Mouse (Mus musculus): ENCODE data around the gene Slc6a11. TPM values are rescaled to one million over a fixed set of nuclear protein-coding genes. Genes with fewer than 3 reads are reported as not detected.

The Slc6a11 gene
- polyA plus RNA-seq, 1 experiment from 2014 or later = 19.9 TPM

DNA sequence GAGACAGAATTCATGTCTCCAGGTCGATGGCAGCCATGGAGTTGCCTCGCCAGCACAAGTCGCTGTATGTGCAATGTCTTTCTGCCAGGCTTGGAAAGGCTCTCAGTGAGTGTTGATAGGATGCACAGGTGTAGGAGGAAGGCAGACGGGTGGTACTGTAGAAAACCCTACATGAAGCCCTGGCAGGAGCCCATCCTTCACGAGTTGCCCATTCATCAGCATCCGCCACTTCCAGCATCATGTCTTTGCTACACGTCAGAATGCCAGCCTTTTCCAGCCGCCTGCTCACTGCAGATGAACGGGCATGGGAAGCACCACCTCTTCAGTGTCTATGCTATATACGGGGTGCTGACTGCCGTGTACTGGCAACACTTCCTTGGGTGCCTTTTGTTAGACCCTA lies 11.4 kb downstream of the Slc6a11 start:
- no peak for ATAC-seq (ENCODE audit: low FRiP score)
- Histone ChIP-seq H3K36me3 (peaks cover 4% of the 10 kb centered on the region; the same call in 1 of the 2 replicates), H3K27me3 (0 out of 2 replicates have a peak, but pooled peaks cover 9% of the 10 kb centered on the region), H3K27ac (no peak overlapping the region), H3K4me1 (replicated peaks) (peaks cover 8% of the 10 kb centered on the region), H3K4me3 (no peak overlapping the region), H3K9ac (no peak overlapping the region), H3K9me3 (no peaks in the 10 kb centered on the region), H3K4me2 (no peak overlapping the region)
- 91% methylated on average over 11 of the region's 11 CpGs for WGBS

DNA sequence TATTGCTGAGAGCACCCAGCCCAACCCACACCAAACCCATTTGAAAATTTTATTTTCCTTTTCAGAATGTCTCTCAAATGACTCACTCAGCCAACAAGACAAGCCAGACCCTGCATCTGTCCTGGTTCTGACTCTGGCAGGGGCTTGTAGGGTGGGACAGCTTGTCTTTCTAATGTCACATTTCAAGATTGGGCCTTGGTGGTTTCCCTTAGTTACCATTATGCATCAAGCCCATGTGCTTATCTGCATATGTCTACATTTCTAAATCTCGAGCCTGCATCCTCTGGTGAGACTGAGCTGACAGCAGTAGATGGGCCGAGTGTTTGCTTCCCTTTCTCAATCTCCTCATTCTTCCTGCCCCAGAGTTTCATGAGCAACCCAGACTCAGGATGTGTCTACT lies 12.5 kb downstream of the Slc6a11 start:
- 0 out of 2 replicates have a peak, but pooled peaks cover 9% of the 10 kb centered on the region for H3K27me3 ChIP-seq
- peaks cover 8% of the 10 kb centered on the region for H3K4me1 ChIP-seq (replicated peaks)
- H3K9ac ChIP-seq = no peak overlapping the region
- H3K27ac ChIP-seq = no peak overlapping the region; the same call in 1 of the 2 replicates
- H3K36me3 ChIP-seq = peaks cover 4% of the 10 kb centered on the region; the same call in 1 of the 2 replicates
- no peak overlapping the region for H3K4me2 ChIP-seq
- 35% methylated on average over 2 of the region's 2 CpGs for WGBS
- no peak for ATAC-seq (ENCODE audit: low FRiP score)
- no peaks in the 10 kb centered on the region for H3K9me3 ChIP-seq
- no peak overlapping the region for H3K4me3 ChIP-seq

DNA sequence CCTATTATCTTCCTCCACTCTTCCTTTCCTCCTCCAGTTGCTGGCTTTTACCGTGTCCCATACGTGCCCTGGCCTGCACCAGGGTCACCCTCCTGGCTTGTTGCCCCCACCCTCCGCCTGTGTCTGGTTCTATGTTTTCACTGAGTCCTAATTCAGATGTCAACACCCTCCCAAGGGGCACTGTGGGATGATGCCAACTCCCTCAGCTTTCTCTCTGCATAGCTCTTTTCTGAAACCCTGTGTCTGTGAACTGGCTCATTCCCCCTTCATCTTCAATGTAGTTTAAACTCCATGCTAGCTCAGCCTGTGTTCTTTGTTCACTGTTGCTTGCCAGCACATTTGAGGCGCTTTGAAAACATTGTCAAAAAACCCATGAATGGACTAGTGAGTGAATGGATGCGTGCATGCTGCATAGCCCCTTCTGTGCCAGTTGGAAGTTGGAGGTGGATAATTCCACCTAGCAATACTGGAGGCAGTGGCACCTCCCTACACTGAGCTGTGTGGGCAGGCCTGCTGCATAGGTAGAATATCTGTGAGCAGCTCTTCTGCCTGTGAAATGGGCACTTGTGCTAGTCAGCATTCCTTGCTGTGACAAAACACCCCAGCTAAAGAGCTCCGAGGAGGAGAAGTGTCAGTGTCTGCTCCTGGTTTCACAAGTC lies 13.5 kb downstream of the Slc6a11 start:
- Histone ChIP-seq H3K4me1 (replicated peaks) (peaks cover 8% of the 10 kb centered on the region), H3K4me3 (no peak overlapping the region), H3K4me2 (no peak overlapping the region), H3K9ac (no peak overlapping the region), H3K9me3 (no peaks in the 10 kb centered on the region), H3K27me3 (0 out of 2 replicates have a peak, but pooled peaks cover 9% of the 10 kb centered on the region), H3K36me3 (peaks cover 4% of the 10 kb centered on the region; the same call in 1 of the 2 replicates), H3K27ac (0 out of 2 replicates have a peak overlapping the region, but pooled peaks have one; percentile 35)
- ATAC-seq (ENCODE audit: low FRiP score) = no peak
- WGBS = 63% methylated on average over 6 of the region's 6 CpGs

DNA sequence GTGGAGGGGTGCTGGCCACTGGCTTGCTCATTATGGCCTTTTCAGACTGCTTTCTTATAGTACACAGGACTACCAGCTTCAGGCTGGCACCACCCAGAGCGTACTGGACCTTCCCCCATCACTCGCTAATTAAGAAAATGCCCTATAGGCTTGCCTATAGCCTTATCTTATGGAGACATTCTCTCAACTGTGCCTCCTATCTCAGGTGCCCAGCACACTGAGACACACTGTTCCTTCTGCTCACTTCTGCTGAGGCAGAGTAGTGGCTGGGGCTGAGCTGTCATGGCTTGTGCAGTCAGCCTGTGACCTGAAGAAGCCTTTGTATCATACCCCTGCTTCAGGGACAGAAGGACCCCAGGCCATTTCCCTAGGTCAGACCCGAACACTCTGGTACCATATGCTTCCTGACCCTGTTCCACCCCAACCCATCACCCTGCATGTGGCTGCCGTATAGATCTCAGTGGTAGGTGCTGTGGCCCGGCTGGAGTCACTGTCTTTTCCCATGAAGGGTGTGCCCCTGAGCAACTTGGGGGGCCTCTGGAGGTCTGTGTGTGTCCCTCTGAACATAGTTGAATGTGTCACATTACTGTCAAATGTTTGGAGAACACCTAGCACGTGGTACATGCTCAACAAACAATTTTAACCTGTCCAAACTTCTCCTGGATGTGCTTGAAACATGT lies 14.7 kb downstream of the Slc6a11 start:
- no peak overlapping the region for H3K4me3 ChIP-seq
- 78% methylated on average over 6 of the region's 6 CpGs for WGBS
- H3K9me3 ChIP-seq = no peaks in the 10 kb centered on the region
- H3K27ac ChIP-seq = no peak overlapping the region
- no peak overlapping the region for H3K4me2 ChIP-seq
- no peak overlapping the region for H3K9ac ChIP-seq
- H3K4me1 ChIP-seq (replicated peaks) = peaks cover 13% of the 10 kb centered on the region
- ATAC-seq (ENCODE audit: low FRiP score) = no peak
- H3K36me3 ChIP-seq = peaks cover 2% of the 10 kb centered on the region; the same call in 1 of the 2 replicates
- H3K27me3 ChIP-seq = 0 out of 2 replicates have a peak, but pooled peaks cover 9% of the 10 kb centered on the region

DNA sequence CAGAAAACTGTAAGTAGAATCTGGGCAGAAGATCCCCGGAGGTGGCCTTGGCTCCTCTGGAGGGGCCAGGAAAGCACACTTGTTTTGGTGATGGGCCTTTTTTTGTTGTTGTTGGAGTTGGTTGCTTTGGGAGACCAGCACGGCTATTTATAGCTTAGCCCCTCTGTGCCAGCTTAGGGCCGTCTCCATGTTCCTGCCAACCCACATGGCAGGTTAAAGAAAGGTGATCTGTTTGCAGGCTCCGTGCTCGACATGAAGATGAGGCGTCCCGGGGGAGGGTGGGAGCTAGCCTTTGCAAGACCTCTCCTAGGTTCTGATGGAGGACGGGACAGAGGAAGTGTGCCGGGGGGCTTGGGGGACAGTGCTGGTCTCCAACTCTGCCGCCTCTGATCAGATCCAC lies 24.7 kb downstream of the Slc6a11 start:
- Histone ChIP-seq H3K27ac (no peak overlapping the region), H3K27me3 (peaks cover 13% of the 10 kb centered on the region; the same call in 1 of the 2 replicates), H3K9me3 (no peaks in the 10 kb centered on the region), H3K4me3 (no peak overlapping the region), H3K4me2 (no peak overlapping the region), H3K9ac (no peak overlapping the region), H3K36me3 (no peaks in the 10 kb centered on the region), H3K4me1 (replicated peaks) (peaks cover 4% of the 10 kb centered on the region; the same call in 1 of the 2 replicates)
- ATAC-seq (ENCODE audit: low FRiP score) = no peak
- WGBS = 87% methylated on average over 10 of the region's 10 CpGs

DNA sequence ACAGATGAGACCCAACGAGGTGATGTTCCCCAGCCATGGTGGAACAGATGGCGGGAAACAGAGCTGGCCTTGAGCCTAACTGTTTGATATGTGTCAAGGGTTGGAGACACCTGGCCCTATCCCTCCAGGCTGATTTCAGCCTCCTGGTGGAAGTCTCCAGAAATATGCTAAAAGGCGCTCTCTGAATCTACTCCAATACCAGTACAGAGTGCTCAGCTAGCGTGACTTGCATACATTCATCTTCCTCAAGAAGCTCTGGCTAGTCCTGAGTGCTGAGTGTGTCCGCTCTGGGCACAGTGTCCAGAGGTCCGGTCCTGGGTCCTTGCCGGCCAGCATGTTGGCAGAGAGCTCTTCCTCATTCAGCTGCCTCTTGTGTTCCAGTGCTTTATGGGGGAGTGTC lies 27.8 kb downstream of the Slc6a11 start:
- H3K9me3 ChIP-seq = no peaks in the 10 kb centered on the region
- H3K27me3 ChIP-seq = peaks cover 11% of the 10 kb centered on the region; the same call in 1 of the 2 replicates
- no peak overlapping the region for H3K9ac ChIP-seq
- H3K4me1 ChIP-seq (replicated peaks) = 0 out of 2 replicates have a peak, but pooled peaks cover 3% of the 10 kb centered on the region
- ATAC-seq (ENCODE audit: low FRiP score) = no peak
- H3K4me3 ChIP-seq = no peak overlapping the region
- H3K36me3 ChIP-seq = no peaks in the 10 kb centered on the region
- H3K27ac ChIP-seq = no peak overlapping the region; the same call in 1 of the 2 replicates
- WGBS = 81% methylated on average over 7 of the region's 7 CpGs
- no peak overlapping the region for H3K4me2 ChIP-seq

DNA sequence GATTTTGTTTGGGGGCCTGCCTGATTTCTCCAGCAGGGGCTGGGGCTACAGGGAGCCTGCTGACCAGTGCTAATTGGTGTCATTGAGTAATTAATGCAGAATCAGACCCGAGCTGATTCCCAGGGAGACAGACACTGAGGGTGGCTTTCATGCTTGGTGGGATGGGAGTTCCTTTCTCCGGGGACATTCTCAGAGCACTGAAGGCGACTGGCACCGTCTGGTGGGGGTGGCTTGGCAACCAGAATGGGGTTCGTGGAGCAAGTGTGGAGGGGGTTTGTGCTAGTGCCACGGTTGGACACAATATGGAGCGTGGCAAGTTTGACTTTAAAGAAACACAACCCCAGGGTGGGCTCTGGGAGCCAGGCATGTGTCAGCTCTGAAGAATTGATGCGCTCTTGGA lies 29.7 kb downstream of the Slc6a11 start:
- no peak for ATAC-seq (ENCODE audit: low FRiP score)
- no peak overlapping the region for H3K27ac ChIP-seq
- peaks cover 17% of the 10 kb centered on the region; the same call in 1 of the 2 replicates for H3K27me3 ChIP-seq
- no peak overlapping the region for H3K4me2 ChIP-seq
- H3K4me3 ChIP-seq = no peak overlapping the region
- WGBS = 67% methylated on average over 8 of the region's 8 CpGs
- no peaks in the 10 kb centered on the region for H3K36me3 ChIP-seq
- H3K9me3 ChIP-seq = no peaks in the 10 kb centered on the region
- H3K4me1 ChIP-seq (replicated peaks) = 0 out of 2 replicates have a peak, but pooled peaks cover 3% of the 10 kb centered on the region
- no peak overlapping the region for H3K9ac ChIP-seq

DNA sequence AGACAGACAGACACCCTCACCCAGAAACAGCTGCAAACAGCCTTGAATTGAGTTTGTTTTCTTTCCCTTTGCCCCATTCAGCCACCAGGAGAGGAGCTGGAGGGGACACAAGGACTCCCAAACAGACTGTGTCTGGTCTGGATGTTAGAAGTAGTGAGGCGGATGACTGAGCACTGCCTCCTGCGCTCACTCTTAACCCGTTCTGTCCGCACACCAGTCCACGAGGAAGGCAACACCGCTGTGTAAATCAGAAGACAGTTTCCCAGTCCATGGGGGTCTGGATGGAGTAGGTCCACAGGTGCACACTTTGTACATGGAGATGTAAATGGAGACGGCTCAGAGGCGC lies 43.0 kb downstream of the Slc6a11 start:
- Histone ChIP-seq H3K27me3 (peaks cover 67% of the 10 kb centered on the region), H3K4me2 (peak overlapping the region; percentile 42), H3K9ac (0 out of 2 replicates have a peak overlapping the region, but pooled peaks have one; percentile 26), H3K4me1 (replicated peaks) (peaks cover 20% of the 10 kb centered on the region), H3K27ac (peak overlapping the region; percentile 41), H3K9me3 (no peaks in the 10 kb centered on the region), H3K4me3 (no peak overlapping the region), H3K36me3 (no peaks in the 10 kb centered on the region)
- WGBS = 1% methylated on average over 8 of the region's 8 CpGs
- no peak for ATAC-seq (ENCODE audit: low FRiP score)

DNA sequence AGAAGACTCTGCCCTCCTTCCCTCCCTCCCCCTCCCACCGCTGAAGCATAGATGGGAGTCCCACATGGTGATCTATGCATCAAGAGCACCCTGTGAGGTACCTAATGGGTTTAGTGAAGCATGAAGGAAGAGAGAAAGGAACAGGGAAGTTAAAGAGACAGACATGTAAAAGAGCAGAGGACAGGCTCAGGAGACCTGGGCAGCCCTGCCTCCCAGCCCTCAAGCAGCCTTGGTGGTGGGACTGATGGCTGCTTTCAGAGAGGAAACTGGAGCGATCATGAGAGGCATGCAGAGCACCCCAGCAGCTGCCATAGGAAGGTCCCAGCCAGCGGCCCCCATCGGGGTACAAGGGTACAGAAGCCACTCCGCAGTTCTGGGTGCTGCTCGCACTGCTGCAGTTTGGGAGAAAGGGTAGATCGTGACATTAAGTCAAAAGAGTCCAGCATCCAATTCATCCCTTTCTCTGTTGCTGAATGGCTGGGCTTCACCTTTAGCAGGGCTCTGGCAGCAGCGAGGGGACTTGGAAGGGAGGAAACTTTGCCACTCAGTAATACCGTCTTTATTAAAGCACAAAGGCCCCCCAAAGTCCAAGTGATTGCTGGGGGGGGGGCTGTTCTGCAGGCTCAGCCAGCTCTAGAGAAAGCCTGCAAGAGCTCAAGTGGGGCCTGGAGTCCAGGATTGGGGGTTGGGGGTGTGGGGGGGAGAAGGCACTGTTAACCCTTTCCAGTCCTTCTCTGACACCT lies 43.5 kb downstream of the Slc6a11 start:
- H3K4me1 ChIP-seq (replicated peaks) = peaks cover 20% of the 10 kb centered on the region
- ATAC-seq (ENCODE audit: low FRiP score) = peak; percentile 74
- 6% methylated on average over 9 of the region's 9 CpGs for WGBS
- H3K27me3 ChIP-seq = peaks cover 67% of the 10 kb centered on the region
- no peaks in the 10 kb centered on the region for H3K9me3 ChIP-seq
- H3K36me3 ChIP-seq = no peaks in the 10 kb centered on the region
- H3K9ac ChIP-seq = 0 out of 2 replicates have a peak overlapping the region, but pooled peaks have one; percentile 26
- H3K27ac ChIP-seq = peak overlapping the region; percentile 41
- H3K4me3 ChIP-seq = no peak overlapping the region
- H3K4me2 ChIP-seq = peak overlapping the region; percentile 42

DNA sequence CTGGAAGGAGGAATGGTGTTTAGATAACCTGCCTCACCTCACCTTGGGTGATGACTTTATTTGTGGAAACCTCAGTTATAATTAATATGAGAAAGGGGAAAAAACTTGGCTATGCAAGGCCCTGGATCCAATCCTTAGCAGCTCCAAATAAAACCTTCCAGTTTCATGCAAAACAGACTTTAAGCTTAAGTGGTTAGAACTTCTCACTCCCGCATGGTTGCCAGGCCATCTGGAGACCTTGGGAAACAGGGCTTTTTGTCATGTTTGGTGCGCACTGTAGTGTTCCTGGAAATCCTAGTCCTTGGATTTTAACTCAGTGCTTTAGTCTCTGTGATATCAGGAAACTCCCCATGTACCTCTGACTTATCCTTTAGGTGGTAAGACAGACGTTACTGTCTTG lies 47.1 kb downstream of the Slc6a11 start:
- Histone ChIP-seq H3K36me3 (no peaks in the 10 kb centered on the region), H3K4me1 (replicated peaks) (peaks cover 35% of the 10 kb centered on the region), H3K4me2 (no peak overlapping the region), H3K9ac (no peak overlapping the region), H3K9me3 (no peaks in the 10 kb centered on the region), H3K27me3 (peaks cover 74% of the 10 kb centered on the region), H3K4me3 (no peak overlapping the region), H3K27ac (no peak overlapping the region)
- ATAC-seq (ENCODE audit: low FRiP score) = no peak
- WGBS = 90% methylated on average over 3 of the region's 3 CpGs

DNA sequence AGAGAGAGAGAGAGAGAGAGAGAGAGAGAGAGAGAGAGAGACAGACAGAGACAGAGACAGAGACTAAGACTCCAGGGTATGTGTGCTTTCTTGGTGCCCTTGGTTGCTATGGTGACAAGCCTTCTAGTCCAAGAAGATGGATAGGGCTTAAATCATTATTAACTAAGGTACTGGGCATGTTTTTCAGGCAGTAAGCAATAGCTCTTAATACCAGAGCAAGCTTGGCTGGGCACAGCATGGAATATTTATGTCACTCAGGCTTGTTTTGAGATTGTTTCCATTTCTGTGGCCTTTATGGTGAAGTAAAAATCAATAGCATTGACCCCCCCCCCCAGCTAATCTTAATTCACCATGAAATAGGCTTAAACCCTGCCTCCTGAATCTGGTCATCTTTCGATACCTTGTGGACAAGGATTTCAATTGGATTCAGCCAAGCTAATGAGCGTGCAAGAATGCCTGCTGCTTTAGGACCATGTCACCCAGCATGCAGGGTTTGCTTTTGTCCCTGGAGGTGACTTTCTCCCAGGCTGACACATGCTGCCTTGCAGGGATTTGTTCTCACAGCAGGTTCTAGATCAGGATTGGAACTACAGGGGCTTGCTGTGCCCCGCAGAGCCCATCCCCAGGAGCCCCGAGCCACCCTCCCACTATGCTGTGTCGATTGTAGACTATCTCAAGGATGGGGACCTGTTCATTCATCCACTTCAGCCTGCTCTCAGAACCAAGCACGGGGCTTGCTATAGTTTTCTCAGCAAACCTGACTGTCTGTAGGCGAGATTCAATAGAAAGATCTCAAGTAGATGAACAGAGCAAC lies 51.5 kb downstream of the Slc6a11 start:
- Histone ChIP-seq H3K4me2 (no peak overlapping the region), H3K4me1 (replicated peaks) (peaks cover 18% of the 10 kb centered on the region), H3K9me3 (no peaks in the 10 kb centered on the region), H3K4me3 (no peak overlapping the region), H3K27ac (peak overlapping the region; percentile 77; the same call in 1 of the 2 replicates), H3K27me3 (peaks cover 70% of the 10 kb centered on the region), H3K36me3 (no peaks in the 10 kb centered on the region), H3K9ac (no peak overlapping the region)
- ATAC-seq (ENCODE audit: low FRiP score) = peak; percentile 66
- WGBS = 26% methylated on average over 7 of the region's 7 CpGs

All from hindbrain, embryonic 13.5 days (tissue).